ENCODE assay signal across 10 mouse cellular contexts in the genomic region with DNA sequence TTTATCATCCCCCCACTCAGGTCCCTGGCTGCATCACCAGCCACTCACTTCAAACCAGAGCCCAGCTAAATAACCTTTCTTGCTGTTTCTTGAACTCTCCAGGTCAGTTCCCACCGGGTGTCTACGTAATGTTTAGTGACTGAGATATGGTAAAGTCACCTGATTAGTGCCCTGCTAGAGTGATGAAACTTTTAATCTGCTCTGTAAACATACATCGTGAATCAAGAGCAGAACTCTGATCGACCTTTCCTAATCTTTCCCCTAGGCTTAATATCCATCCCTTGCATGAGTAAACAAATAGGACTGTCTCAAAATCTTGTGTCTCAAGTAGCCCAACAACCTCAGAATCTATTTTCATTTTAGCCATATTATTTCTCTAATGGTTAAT. TPM values are rescaled to one million over a fixed set of nuclear protein-coding genes. Genes with fewer than 3 reads are reported as not detected.
DNase-seq lines count a peak whose midpoint lies in the region; ATAC-seq lines count a peak whose summit lies in the region.
"Had no signal": no experiment of that assay in that cellular context is flagged by ENCODE, and none has a peak within 500 bp of the region (broad histone marks: within the 10 kb centered on the region; RNA-seq: fewer than 3 reads in every experiment).

No protein-coding gene starts in this region.

- H3K4me2 ChIP-seq in kidney, embryonic 15.5 days = peak overlapping the region; percentile 67
- H3K4me2 ChIP-seq in intestine, embryonic 14.5 days (ENCODE audit: low read length) = peak overlapping the region; percentile 53

- no peak for ATAC-seq in kidney, embryonic 15.5 days (replicated peaks; ENCODE audit: low FRiP score)
- no peak for ATAC-seq in intestine, embryonic 14.5 days (replicated peaks; ENCODE audit: low FRiP score, low TSS enrichment, low read depth)

- peaks cover 6% of the 10 kb centered on the region; the same call in 1 of the 2 replicates for H3K36me3 ChIP-seq in kidney, embryonic 15.5 days
- H3K36me3 ChIP-seq in intestine, embryonic 14.5 days (ENCODE audit: control insufficient read depth, insufficient read depth, low read length) = no peaks in the 10 kb centered on the region
- peaks cover 9% of the 10 kb centered on the region for H3K36me3 ChIP-seq in megakaryocyte, embryonic 14.5 days (replicated peaks; ENCODE audit: low read length)
- H3K36me3 ChIP-seq: embryonic facial prominence, embryonic 15.5 days; midbrain, embryonic 15.5 days had no signal

- H3K27me3 ChIP-seq in kidney, embryonic 15.5 days = no peaks in the 10 kb centered on the region
- H3K27me3 ChIP-seq in intestine, embryonic 14.5 days (replicated peaks; ENCODE audit: control insufficient read depth, insufficient read depth, low read length) = no peaks in the 10 kb centered on the region
- H3K27me3 ChIP-seq in megakaryocyte, embryonic 14.5 days (replicated peaks) = no peaks in the 10 kb centered on the region
- H3K27me3 ChIP-seq: embryonic facial prominence, embryonic 15.5 days; midbrain, embryonic 15.5 days had no signal

- no peak overlapping the region for H3K27ac ChIP-seq in kidney, embryonic 15.5 days
- H3K27ac ChIP-seq in intestine, embryonic 14.5 days (ENCODE audit: low read depth) = no peak overlapping the region; the same call in 1 of the 2 replicates
- H3K27ac ChIP-seq: midbrain, embryonic 15.5 days had no signal

- H3K9me3 ChIP-seq in kidney, embryonic 15.5 days (replicated peaks) = no peaks in the 10 kb centered on the region
- no peaks in the 10 kb centered on the region for H3K9me3 ChIP-seq in intestine, embryonic 14.5 days (ENCODE audit: control insufficient read depth, low read length)
- no peaks in the 10 kb centered on the region for H3K9me3 ChIP-seq in megakaryocyte, embryonic 14.5 days
- H3K9me3 ChIP-seq: embryonic facial prominence, embryonic 15.5 days; midbrain, embryonic 15.5 days had no signal

- H3K4me1 ChIP-seq in kidney, embryonic 15.5 days = peaks cover 11% of the 10 kb centered on the region
- peaks cover 10% of the 10 kb centered on the region for H3K4me1 ChIP-seq in intestine, embryonic 14.5 days (replicated peaks; ENCODE audit: control insufficient read depth, insufficient read depth, low read length)
- peaks cover 36% of the 10 kb centered on the region for H3K4me1 ChIP-seq in megakaryocyte, embryonic 14.5 days

- DNase-seq in embryo, embryonic 10.5 days (ENCODE audit: low spot score) = peak; percentile 1
- no peak for DNase-seq in embryo, embryonic 10 days (ENCODE audit: low spot score)
- no peak for DNase-seq in kidney, adult 9 months
- DNase-seq in intestine, embryonic 14.5 days (ENCODE audit: low spot score) = no peak
- DNase-seq in left cerebral cortex, adult 18-20 months (ENCODE audit: low spot score in 2 of 2) = no peak
- no peak for DNase-seq in gastrocnemius, postnatal 36 days

- no peak overlapping the region for H3K9ac ChIP-seq in kidney, embryonic 15.5 days
- H3K9ac ChIP-seq in intestine, embryonic 14.5 days (ENCODE audit: low read length) = no peak overlapping the region
- H3K9ac ChIP-seq: embryonic facial prominence, embryonic 15.5 days; midbrain, embryonic 15.5 days had no signal

- WGBS in kidney, embryonic 15.5 days = 53% methylated on average over 4 of the region's 4 CpGs
- WGBS in intestine, embryonic 14.5 days = 43% methylated on average over 4 of the region's 4 CpGs

- H3K4me3 ChIP-seq in kidney, embryonic 15.5 days (replicated peaks) = peak overlapping the region; percentile 62
- H3K4me3 ChIP-seq in intestine, embryonic 14.5 days (ENCODE audit: low read depth, low read length) = peak overlapping the region; percentile 62; the same call in 1 of the 2 replicates
- peak overlapping the region; percentile 98 for H3K4me3 ChIP-seq in megakaryocyte, embryonic 14.5 days (replicated peaks)

- intact Hi-C loops in gastrocnemius, postnatal 36 days (cut with DNase I) = no loop called here

RNA-seq across cellular contexts. Expression of a gene that starts 1.5 kb away (rescaled TPM):
- polyA plus RNA-seq in kidney, embryonic 15.5 days (2015; fragmentation: Nextera tagmentation; extraction: Ambion mirVana) = 26.1 and 26.2 TPM in 2 replicates
- polyA plus RNA-seq in intestine, embryonic 14.5 days (2014; fragmentation: Nextera tagmentation; extraction: Ambion mirVana) = 33.2 and 36.3 TPM in 2 replicates
- 2.6 TPM in 1 of 2 replicates, not detected in the other for polyA plus RNA-seq in megakaryocyte, embryonic 14.5 days (2012; ENCODE audit: insufficient read depth, low replicate concordance)
- 1 to 10 TPM; 6.2 to 6.7 TPM for total RNA-seq in left cerebral cortex, adult 18-20 months (2021)
- total RNA-seq in gastrocnemius, postnatal 36 days (2021) = 10 to 100 TPM; 14.2 to 16.1 TPM

RNA-seq across cellular contexts. Expression of a gene that starts 36.1 kb away (rescaled TPM):
- 18.3 and 18.6 TPM in 2 replicates for polyA plus RNA-seq in kidney, embryonic 15.5 days (2015; fragmentation: Nextera tagmentation; extraction: Ambion mirVana)
- polyA plus RNA-seq in intestine, embryonic 14.5 days (2014; fragmentation: Nextera tagmentation; extraction: Ambion mirVana) = 20.3 TPM in 2 replicates
- polyA plus RNA-seq in megakaryocyte, embryonic 14.5 days (2012; ENCODE audit: insufficient read depth, low replicate concordance) = 3.4 and 8.7 TPM in 2 replicates
- 1 to 10 TPM; 5.2 to 5.8 TPM for total RNA-seq in left cerebral cortex, adult 18-20 months (2021)
- total RNA-seq in gastrocnemius, postnatal 36 days (2021) = 1 to 10 TPM; 3.7 to 4.1 TPM

RNA-seq across cellular contexts. Expression of a gene that starts 36.6 kb away (rescaled TPM):
- 58.8 and 70.9 TPM in 2 replicates for polyA plus RNA-seq in kidney, embryonic 15.5 days (2015; fragmentation: Nextera tagmentation; extraction: Ambion mirVana)
- polyA plus RNA-seq in intestine, embryonic 14.5 days (2014; fragmentation: Nextera tagmentation; extraction: Ambion mirVana) = 91.9 and 106 TPM in 2 replicates
- 26.2 and 48.5 TPM in 2 replicates for polyA plus RNA-seq in megakaryocyte, embryonic 14.5 days (2012; ENCODE audit: insufficient read depth, low replicate concordance)
- total RNA-seq in left cerebral cortex, adult 18-20 months (2021) = 10 to 100 TPM; 39.4 to 40.8 TPM
- 100 to 1,000 TPM; 104 to 198 TPM for total RNA-seq in gastrocnemius, postnatal 36 days (2021)
